Mouse (Mus musculus): ENCODE results near the gene Areg. TPM values are rescaled to one million over a fixed set of nuclear protein-coding genes. Genes with fewer than 3 reads are reported as not detected.

The Areg gene
- polyA plus RNA-seq (2015; fragmentation: Nextera tagmentation; extraction: Ambion mirVana), result 12.8 and 18.7 TPM in 2 replicates

GRCm38 (mm10) chr5:91139446-91139873, at the start of gene Areg:
Gene Areg, plus strand, starts transcription at chr5:91139599.

Other genes starting within 250 kb of the Areg start
- 1.0 and 3.7 TPM in 2 replicates for gene Cxcl1, start 248.4 kb upstream of the Areg start, polyA plus RNA-seq (2015; fragmentation: Nextera tagmentation; extraction: Ambion mirVana)
- 0.83 and 7.8 TPM in 2 replicates for gene Cxcl2, start 235.7 kb upstream of the Areg start, polyA plus RNA-seq (2015; fragmentation: Nextera tagmentation; extraction: Ambion mirVana)
- gene Mthfd2l, start 208.5 kb upstream of the Areg start, polyA plus RNA-seq (2015; fragmentation: Nextera tagmentation; extraction: Ambion mirVana), result 38.2 and 43.1 TPM in 2 replicates
- gene Epgn, start 112.1 kb upstream of the Areg start, polyA plus RNA-seq (2015; fragmentation: Nextera tagmentation; extraction: Ambion mirVana), result 0.08 and 0.13 TPM in 2 replicates
- 3.0 and 5.2 TPM in 2 replicates for gene Ereg, start 65.0 kb upstream of the Areg start, polyA plus RNA-seq (2015; fragmentation: Nextera tagmentation; extraction: Ambion mirVana)

Measured in urinary bladder, postnatal 0 days (tissue).